Comparison of ENCODE assay signal across 8 mouse cellular contexts in the genomic region with DNA sequence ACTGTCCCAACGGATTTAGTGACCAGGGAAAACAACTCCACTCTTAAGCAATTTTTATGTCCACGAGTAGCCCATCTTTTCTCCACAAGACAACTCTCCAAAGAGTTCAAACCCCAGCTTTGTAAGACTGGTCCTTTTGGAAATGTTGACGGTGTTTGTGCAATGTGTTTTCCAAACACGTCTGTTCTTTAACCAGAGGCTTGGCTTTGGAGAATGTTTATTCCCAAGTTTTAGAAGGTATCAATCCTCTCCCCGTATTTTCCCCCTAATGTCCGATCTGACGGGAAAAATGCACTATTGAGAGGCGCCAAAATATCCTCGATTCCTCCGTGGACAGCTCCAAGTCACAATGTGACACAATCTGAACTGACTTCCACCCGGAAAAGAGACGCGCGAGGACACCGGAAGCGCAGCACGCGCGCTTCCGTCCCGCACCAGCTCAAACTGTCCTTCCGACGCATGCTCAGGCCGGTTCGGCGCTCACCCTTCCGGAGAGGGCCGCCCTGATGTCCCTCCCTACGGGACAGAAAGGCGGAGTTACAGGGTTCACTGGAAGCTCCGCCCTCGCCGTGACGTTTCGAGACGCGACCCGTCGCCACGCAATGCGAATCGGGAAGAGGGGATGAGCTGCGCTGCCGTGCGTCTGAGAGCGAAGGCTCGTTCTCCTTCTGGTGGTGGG. TPM values are rescaled to one million over a fixed set of nuclear protein-coding genes. Genes with fewer than 3 reads are reported as not detected.
DNase-seq lines count a peak whose midpoint lies in the region; ATAC-seq and TF ChIP-seq lines count a peak whose summit lies in the region.

A gene (plus strand): TSS at position 570 of the 679 bp plus-strand sequence.

- peaks cover 1% of the 10 kb centered on the region; the same call in 1 of the 2 replicates for H3K4me1 ChIP-seq in cortical plate, adult 2 months (ENCODE audit: control insufficient read depth, insufficient read depth, low read length)
- H3K4me1 ChIP-seq in megakaryocyte, embryonic 14.5 days = peaks cover 26% of the 10 kb centered on the region

- H3K36me3 ChIP-seq in megakaryocyte, embryonic 14.5 days (replicated peaks; ENCODE audit: low read length) = peaks cover 10% of the 10 kb centered on the region

- peak; percentile 99 for TF ChIP-seq POLR2A in cortical plate, adult 2 months (IDR thresholded peaks at IDR 0.05; ENCODE audit: extremely low read depth, insufficient read depth, low read length)

- peak within 1 kb of the TSS; percentile 73 for H3K4me3 ChIP-seq in cortical plate, adult 2 months (ENCODE audit: insufficient read depth, low read length)
- H3K4me3 ChIP-seq in megakaryocyte, embryonic 14.5 days (replicated peaks) = peak within 1 kb of the TSS; percentile 99

- no peaks in the 10 kb centered on the region for H3K27me3 ChIP-seq in megakaryocyte, embryonic 14.5 days (replicated peaks)

- peak; percentile 93 to 95 for DNase-seq in gastrocnemius, adult 8-10 months (ENCODE audit: low spot score in 2 of 2)
- DNase-seq in hindlimb bud, embryonic 11.5 days (ENCODE audit: extremely low spot score, low read depth, low spot score) = peak; percentile 85
- DNase-seq in left cerebral cortex, adult 8-10 months (ENCODE audit: low spot score in 2 of 2) = peak; percentile 95 to 97
- DNase-seq in right cerebral cortex, postnatal 10 days (ENCODE audit: low spot score in 2 of 2) = peak; percentile 99
- DNase-seq in urinary bladder, postnatal 25 days (ENCODE audit: low spot score) = peak; percentile 96

- H3K9me3 ChIP-seq in megakaryocyte, embryonic 14.5 days = peaks cover 16% of the 10 kb centered on the region

- TF ChIP-seq CTCF in cortical plate, adult 2 months (IDR thresholded peaks at IDR 0.05; ENCODE audit: extremely low read depth, insufficient read depth, low read length) = no peak

- ATAC-seq in activated CD4-positive, CD25-positive, alpha-beta regulatory T cell, adult 4 months = peak; percentile 90

- no peak within 1 kb of the TSS for H3K27ac ChIP-seq in cortical plate, adult 2 months (ENCODE audit: insufficient read depth, low read length)

RNA-seq across cellular contexts. Expression of the gene that starts here (rescaled TPM):
- 10 to 100 TPM; 36.0 to 37.8 TPM for polyA plus RNA-seq in activated CD4-positive, CD25-positive, alpha-beta regulatory T cell, adult 4 months (2017; shearing (Covaris generic))
- 39.0 and 39.2 TPM in 2 replicates for polyA plus RNA-seq in cortical plate, adult 2 months (2012; rRNA removed)
- 10 to 100 TPM; 14.8 to 16.1 (median 15.7) TPM for total RNA-seq in gastrocnemius, adult 8-10 months (2022)
- 10 to 100 TPM; 48.5 to 50.3 (median 49.7) TPM for total RNA-seq in left cerebral cortex, adult 8-10 months (2022)
- polyA plus RNA-seq in megakaryocyte, embryonic 14.5 days (2012; ENCODE audit: insufficient read depth, low replicate concordance) = 1.3 and 9.7 TPM in 2 replicates
